Mouse (Mus musculus) embryonic facial prominence, embryonic 12.5 days (tissue): Measurements from ENCODE around the gene Sdk2. TPM values are rescaled to one million over a fixed set of nuclear protein-coding genes. Genes with fewer than 3 reads are reported as not detected.

Experiments
- ATAC-seq: fragments of 200-750 bp; cut with Nextera tagmentation; 2 replicates; pipeline ENCODE4 v1.8.0; 2017; ENCODE audit not compliant: insufficient number of reproducible peaks, insufficient read depth, low FRiP score, low TSS enrichment
- H3K27ac ChIP-seq: fragments of 300-500 bp; sonication (generic); 2 replicates; pipeline ENCODE4 v1.5.1; 2016; ENCODE audit warnings: mild to moderate bottlenecking
- H3K27me3 ChIP-seq: fragments of 300-500 bp; sonication (generic); 2 replicates; pipeline ENCODE4 v1.6.1; 2016; ENCODE audit warnings: mild to moderate bottlenecking, moderate library complexity
- H3K36me3 ChIP-seq: fragments of 300-500 bp; sonication (generic); 2 replicates; pipeline ENCODE4 v1.6.1; 2016; ENCODE audit warnings: mild to moderate bottlenecking
- H3K4me1 ChIP-seq: fragments of 300-500 bp; sonication (generic); 2 replicates; pipeline ENCODE4 v1.6.1; 2016
- H3K4me2 ChIP-seq: fragments of 300-500 bp; sonication (generic); replicated peaks from 2 replicates; pipeline ENCODE4 v1.6.1; 2016; ENCODE audit warnings: mild to moderate bottlenecking, moderate library complexity
- H3K4me3 ChIP-seq: fragments of 300-500 bp; sonication (generic); 2 replicates; pipeline ENCODE4 v1.5.1; 2016; ENCODE audit warnings: mild to moderate bottlenecking
- H3K9ac ChIP-seq: fragments of 300-500 bp; sonication (generic); 2 replicates; pipeline ENCODE4 v1.6.1; 2016; ENCODE audit warnings: mild to moderate bottlenecking, moderate library complexity
- H3K9me3 ChIP-seq: fragments of 300-500 bp; sonication (generic); 2 replicates; pipeline ENCODE4 v1.6.1; 2016; ENCODE audit warnings: mild to moderate bottlenecking, moderate library complexity
- WGBS: fragments of 180-500 bp; shearing (Covaris S2); methylation state at CpG from one replicate; pipeline ENCODE4 v1.1.7; 2016; 5-methylcytosine and 5-hydroxymethylcytosine counted together
- polyA plus RNA-seq: library from polyadenylated mRNA; unstranded; fragments of >200 nt; fragmentation: Nextera tagmentation; extraction: Ambion mirVana; gene quantifications from 2 replicates; pipeline ENCODE4 v1.2.1, GENCODE M21; 2016

Sdk2 gene
- polyA plus RNA-seq, 1 experiment from 2014 or later, result 3.8 TPM

DNA sequence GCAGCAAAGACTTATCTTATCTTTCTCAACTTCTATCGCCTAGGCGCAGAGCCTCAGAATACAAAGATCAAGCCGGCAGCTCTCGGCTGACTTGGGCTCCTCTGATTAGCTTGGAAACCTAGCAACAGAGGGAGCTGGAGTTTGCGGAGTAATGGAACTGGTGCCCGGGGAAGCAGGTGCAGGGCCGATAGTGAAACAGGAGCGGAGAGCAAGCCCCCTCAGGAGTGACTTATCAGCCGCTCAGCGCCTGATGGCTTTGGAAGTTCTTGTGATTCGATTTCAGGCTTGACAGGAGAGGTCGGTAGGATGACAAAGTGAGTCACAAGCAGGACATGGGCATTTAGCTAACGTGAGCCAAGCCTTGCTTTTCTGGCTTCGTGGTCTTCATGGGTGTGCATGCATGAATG is 267.8 kb downstream of the Sdk2 start:
- H3K9me3 ChIP-seq, result no peaks in the 10 kb centered on the region
- peaks cover 30% of the 10 kb centered on the region for H3K4me1 ChIP-seq
- no peak overlapping the region for H3K4me3 ChIP-seq
- no peak overlapping the region for H3K27ac ChIP-seq
- H3K36me3 ChIP-seq, result no peaks in the 10 kb centered on the region
- H3K9ac ChIP-seq, result no peak overlapping the region
- 82% methylated on average over 14 of the region's 14 CpGs for WGBS
- no peak for ATAC-seq
- H3K4me2 ChIP-seq, result no peak overlapping the region
- H3K27me3 ChIP-seq, result no peaks in the 10 kb centered on the region

DNA sequence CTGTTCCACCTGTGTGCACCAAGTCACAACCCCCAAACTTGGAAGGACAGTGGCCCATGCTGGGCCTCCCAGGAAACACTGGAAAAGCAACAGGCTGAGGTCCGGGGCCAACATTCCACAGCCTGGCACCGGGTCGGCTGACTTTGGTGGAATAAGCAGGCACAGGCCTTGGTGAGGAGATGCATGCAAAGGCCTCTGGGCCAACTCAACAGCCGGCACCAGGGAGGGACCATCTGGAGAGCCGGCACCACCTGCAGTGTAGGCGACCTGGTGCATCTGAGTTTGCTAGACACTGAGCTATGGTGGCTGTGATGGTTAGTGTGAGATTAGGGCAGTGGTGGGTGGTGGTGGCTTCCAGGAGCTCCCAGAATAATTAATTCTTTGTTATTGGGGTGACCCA is 268.8 kb downstream of the Sdk2 start:
- H3K9ac ChIP-seq, result no peak overlapping the region
- no peaks in the 10 kb centered on the region; the same call in 1 of the 2 replicates for H3K36me3 ChIP-seq
- H3K4me1 ChIP-seq, result peaks cover 30% of the 10 kb centered on the region
- no peak overlapping the region for H3K4me2 ChIP-seq
- H3K9me3 ChIP-seq, result no peaks in the 10 kb centered on the region
- ATAC-seq, result no peak
- H3K27me3 ChIP-seq, result no peaks in the 10 kb centered on the region
- no peak overlapping the region for H3K4me3 ChIP-seq
- H3K27ac ChIP-seq, result peak overlapping the region; percentile 51; the same call in 1 of the 2 replicates
- WGBS, result 70% methylated on average over 6 of the region's 6 CpGs

DNA sequence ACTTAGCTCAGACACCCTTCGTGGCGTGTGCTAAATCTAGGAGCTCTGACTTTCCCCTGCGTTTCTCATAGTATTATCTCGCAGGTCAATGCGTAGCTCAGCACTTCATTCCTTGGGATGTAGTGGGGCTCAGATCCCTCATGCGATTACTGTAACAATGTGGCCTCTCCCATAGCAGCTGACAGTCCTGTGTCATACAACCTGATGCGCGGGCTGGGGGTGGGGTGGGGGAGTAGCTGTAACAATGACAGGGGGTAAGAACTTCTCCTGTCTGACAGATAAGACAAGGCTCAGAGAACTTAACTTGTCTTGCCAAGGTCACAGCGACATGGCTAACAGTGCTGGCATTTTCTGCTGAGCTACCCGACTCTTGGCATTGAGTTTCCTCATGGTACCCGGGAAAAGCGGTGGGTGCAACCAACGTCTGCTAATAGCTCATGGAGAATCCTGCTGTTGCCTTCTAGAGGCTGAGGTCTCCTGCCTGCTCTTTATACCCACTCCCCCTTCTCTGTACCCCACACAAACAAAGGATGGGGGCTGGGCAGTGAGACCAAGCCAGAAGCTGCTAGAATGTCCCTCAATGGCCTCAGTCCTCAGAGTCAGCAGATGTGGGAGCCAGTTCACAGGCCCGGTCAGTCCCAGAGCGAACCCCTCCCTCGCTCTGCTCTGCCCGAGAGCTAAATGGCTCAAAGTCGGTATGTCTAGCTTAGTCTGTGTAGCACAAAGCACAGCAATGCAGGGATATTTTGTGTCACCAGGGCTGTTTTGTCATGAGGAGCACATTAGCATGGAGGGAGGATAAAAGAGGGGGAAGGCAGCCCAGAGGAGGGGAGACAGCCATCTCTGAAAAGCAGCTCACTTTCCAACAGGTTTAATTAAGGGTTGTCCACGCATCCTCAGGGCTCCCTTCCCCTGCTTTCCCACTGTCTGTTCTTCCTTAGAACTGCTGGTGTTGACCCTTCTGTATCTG is 269.5 kb downstream of the Sdk2 start:
- peak overlapping the region; percentile 51; the same call in 1 of the 2 replicates for H3K27ac ChIP-seq
- 59% methylated on average over 19 of the region's 19 CpGs for WGBS
- H3K9ac ChIP-seq, result no peak overlapping the region
- no peaks in the 10 kb centered on the region for H3K27me3 ChIP-seq
- H3K4me1 ChIP-seq, result peaks cover 25% of the 10 kb centered on the region
- H3K4me2 ChIP-seq, result no peak overlapping the region
- no peaks in the 10 kb centered on the region; the same call in 1 of the 2 replicates for H3K36me3 ChIP-seq
- H3K9me3 ChIP-seq, result no peaks in the 10 kb centered on the region
- no peak for ATAC-seq
- no peak overlapping the region for H3K4me3 ChIP-seq

DNA sequence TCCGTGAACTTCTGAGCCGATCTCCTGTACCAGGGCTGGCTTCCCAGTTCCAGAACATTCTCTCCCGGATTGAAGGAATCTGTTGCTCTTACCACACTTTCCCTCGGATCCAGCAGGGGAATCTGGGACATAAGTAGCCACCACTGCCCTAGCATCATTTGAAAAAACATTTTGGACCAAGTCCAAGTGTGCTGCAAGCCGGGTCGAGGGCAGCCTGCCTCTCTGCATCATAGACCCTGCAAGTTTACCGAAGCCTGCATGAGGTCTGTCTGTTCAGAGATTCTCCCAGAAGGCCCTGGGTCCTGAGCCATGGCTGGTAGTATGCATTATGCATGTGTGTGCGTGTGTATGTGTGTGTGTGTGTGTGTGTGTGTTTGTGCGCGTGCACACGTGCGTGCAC is 271.0 kb downstream of the Sdk2 start:
- Histone ChIP-seq H3K4me3 (no peak overlapping the region), H3K36me3 (no peaks in the 10 kb centered on the region; the same call in 1 of the 2 replicates), H3K27me3 (no peaks in the 10 kb centered on the region), H3K9me3 (no peaks in the 10 kb centered on the region), H3K4me1 (peaks cover 32% of the 10 kb centered on the region), H3K27ac (no peak overlapping the region), H3K4me2 (no peak overlapping the region), H3K9ac (no peak overlapping the region)
- 83% methylated on average over 12 of the region's 12 CpGs for WGBS
- no peak for ATAC-seq

DNA sequence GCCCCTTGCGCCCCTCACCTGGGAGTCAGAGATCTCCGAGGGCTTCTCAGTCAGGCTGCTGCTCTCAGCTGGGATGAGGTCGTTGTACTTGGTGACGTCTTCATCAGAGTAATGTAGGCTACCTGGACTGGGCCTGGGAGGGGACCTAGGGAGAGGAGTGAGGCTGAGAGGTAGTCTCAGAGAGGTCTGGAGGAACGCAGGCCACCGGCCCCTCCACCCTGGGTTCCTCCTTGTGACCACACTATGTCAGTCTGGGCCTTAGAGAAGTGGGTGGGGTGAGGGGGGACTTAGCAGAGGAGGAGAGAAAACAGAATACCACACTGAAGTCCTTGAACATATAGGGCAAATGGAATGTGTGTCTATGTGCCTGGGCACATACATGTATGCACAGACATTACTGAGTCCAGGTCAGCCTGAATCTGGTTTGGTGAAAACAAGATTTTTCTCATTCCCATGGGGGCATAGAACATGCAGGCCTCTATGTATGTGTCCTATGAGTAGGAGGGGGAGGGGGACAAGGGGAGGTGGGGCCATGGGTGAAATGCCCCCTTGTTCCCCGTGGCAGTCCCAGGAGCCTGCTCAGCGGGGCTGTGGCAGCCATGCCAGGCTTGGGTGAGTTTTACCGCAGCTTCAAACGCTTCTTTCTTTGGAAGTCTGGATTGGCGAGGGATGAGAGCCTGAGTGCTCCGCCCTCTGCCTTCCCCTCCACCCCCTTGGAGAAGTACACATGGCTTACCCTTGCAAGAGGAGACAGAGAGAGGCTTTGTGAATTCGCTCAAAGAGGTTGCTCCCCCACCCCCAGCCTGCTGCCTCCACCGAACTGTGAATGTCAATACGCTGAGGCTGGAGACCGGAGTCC is 275.3 kb downstream of the Sdk2 start:
- Histone ChIP-seq H3K4me2 (peak overlapping the region; percentile 19; the same call in 1 of the 2 replicates), H3K4me3 (no peak overlapping the region), H3K27me3 (no peaks in the 10 kb centered on the region), H3K9ac (peak overlapping the region; percentile 30; the same call in 1 of the 2 replicates), H3K9me3 (no peaks in the 10 kb centered on the region), H3K4me1 (peaks cover 40% of the 10 kb centered on the region), H3K27ac (peak overlapping the region; percentile 80), H3K36me3 (no peaks in the 10 kb centered on the region; the same call in 1 of the 2 replicates)
- WGBS, result 31% methylated on average over 16 of the region's 16 CpGs
- ATAC-seq, result peak; percentile 72

DNA sequence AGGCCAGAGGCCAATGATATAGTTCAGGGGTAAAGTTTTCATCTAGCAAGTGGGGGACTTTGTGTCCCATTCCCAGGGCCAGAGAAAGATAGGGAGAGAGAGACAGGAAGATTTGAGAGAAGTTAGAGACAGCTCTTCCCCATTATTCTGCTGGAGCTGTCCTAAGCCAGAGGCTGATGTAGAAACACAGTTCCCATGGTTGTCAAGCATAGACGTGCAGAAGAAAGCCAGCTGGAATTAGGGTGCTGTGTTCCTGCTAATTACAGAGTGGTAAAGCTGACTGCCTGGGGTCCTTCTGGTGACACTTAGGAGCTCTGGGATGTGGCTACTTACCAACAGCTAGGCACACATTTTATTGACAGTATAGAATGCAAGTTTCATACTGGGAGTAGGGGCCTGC is 277.7 kb downstream of the Sdk2 start:
- Histone ChIP-seq H3K9ac (no peak overlapping the region), H3K4me3 (no peak overlapping the region), H3K4me2 (no peak overlapping the region), H3K36me3 (no peaks in the 10 kb centered on the region; the same call in 1 of the 2 replicates), H3K9me3 (no peaks in the 10 kb centered on the region), H3K4me1 (peaks cover 58% of the 10 kb centered on the region), H3K27me3 (no peaks in the 10 kb centered on the region), H3K27ac (peak overlapping the region; percentile 54)
- 28% methylated on average over 1 of the region's 1 CpGs for WGBS
- no peak for ATAC-seq

DNA sequence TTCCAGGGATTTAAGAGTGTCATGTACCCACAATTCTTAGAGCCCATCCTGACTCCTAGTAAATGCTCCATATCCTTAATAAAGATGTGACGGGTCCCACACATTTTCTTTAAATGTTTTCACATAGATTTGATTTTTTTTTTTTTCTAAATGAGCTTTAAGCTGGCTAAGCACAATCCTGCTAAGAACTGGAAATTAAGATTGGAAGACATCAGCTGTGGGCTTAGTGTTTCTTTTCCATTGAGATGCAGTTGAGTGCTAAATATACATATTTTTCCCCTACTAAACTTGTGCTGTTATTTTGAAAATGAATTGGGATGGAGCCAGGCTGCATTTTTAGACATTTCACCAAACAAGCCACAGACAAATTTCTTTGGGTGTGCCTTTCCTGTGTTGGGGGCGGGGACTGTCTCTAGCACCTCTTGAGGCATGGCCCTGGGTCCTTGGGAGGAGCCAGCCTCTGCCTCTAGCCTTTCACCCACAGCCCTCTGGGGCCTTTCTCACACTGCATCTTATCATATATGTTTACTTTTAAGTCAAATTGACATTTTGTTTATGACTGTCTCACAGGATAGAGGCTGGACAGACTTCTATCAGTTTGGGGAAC is 278.6 kb downstream of the Sdk2 start:
- Histone ChIP-seq H3K4me2 (no peak overlapping the region), H3K27me3 (no peaks in the 10 kb centered on the region), H3K9me3 (no peaks in the 10 kb centered on the region), H3K9ac (no peak overlapping the region), H3K4me3 (no peak overlapping the region), H3K36me3 (no peaks in the 10 kb centered on the region; the same call in 1 of the 2 replicates), H3K27ac (peak overlapping the region; percentile 54), H3K4me1 (peaks cover 58% of the 10 kb centered on the region)
- ATAC-seq, result no peak
- 63% methylated on average over 2 of the region's 2 CpGs for WGBS

DNA sequence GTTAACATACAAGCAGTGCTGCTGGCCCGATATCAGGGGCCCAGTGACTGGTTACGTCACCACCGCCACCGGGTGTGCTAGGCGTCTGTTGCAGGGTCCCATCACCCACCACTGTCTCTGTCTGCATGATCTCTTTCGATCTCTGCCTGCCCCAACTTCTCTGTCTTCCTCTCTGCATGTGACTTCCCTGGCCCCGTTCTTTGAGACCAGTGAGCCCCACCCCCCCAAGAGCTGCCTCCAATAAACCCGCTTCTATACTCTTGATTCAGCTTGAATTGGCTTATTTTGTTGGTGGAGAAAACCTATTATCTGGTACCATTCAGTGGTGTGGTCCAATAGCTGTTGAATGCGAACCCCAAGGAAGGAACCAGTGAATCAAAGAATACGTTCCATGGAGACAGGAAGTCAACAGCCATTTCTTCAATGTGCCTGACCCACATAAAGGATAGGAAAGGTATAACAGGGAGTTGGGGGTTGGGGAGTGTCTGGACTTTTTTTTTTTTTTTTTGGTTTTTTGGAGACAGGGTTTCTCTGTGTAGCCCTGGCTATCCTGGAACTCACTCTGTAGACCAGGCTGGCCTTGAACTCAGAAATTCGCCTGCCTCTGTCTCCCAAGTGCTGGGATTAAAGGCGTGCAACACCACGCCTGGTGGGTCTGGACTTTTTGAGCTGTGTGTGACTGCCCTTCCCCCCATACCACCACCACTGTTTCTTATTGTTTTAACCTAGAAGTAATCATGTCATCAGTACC is 279.2 kb downstream of the Sdk2 start:
- 85% methylated on average over 13 of the region's 13 CpGs for WGBS
- ATAC-seq, result no peak
- Histone ChIP-seq H3K4me3 (no peak overlapping the region), H3K27ac (peak overlapping the region; percentile 99), H3K27me3 (no peaks in the 10 kb centered on the region), H3K36me3 (no peaks in the 10 kb centered on the region), H3K4me1 (peaks cover 58% of the 10 kb centered on the region), H3K9ac (no peak overlapping the region), H3K4me2 (no peak overlapping the region), H3K9me3 (no peaks in the 10 kb centered on the region)

DNA sequence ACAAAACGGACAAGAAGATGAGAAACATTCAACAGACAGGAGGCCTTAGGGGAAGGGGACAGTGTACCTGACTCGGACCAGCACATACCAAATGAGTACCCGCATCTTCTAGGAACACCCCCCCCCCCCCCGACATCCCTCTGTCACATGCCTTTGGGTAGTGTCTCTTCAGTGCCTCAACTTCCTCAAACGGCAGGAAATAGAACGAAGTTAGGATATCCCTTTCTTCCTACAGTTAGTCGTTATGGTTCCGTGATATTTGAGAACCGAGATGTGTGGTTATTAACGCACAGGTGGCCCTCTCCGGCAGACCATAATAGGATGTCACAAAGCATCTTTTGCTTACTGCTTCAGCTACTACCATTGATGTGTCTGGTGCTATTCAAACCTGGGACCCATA is 279.8 kb downstream of the Sdk2 start:
- Histone ChIP-seq H3K4me1 (peaks cover 63% of the 10 kb centered on the region), H3K9me3 (no peaks in the 10 kb centered on the region), H3K27me3 (no peaks in the 10 kb centered on the region), H3K36me3 (no peaks in the 10 kb centered on the region), H3K9ac (no peak overlapping the region), H3K27ac (peak overlapping the region; percentile 99), H3K4me3 (no peak overlapping the region), H3K4me2 (peak overlapping the region; percentile 53)
- WGBS, result 71% methylated on average over 11 of the region's 11 CpGs
- no peak for ATAC-seq

DNA sequence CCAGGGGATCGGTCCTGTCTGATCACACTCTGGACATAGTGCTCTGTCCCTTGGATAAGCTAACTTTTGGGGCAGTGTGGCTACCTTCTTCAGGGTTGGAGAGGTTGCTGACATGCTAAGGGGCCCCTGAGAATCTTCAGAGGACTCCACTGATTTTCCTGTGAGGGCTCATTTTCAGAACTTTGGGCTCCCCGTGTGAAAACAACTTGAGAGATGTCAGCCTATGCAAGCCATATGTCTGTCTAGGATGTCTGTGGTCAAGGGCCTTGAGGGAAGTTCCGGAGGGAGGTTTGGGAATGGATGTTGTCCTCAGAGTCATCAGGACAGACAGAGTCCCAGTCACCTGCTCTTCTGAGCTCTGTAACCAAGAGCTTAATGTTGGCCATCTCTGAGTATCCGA is 280.5 kb downstream of the Sdk2 start:
- H3K4me1 ChIP-seq, result peaks cover 58% of the 10 kb centered on the region
- 41% methylated on average over 4 of the region's 4 CpGs for WGBS
- H3K9ac ChIP-seq, result peak overlapping the region; percentile 51

More for the DNA sequence above, 280.5 kb downstream of the Sdk2 start:
- Histone ChIP-seq H3K4me3 (peak overlapping the region; percentile 20), H3K27ac (peak overlapping the region; percentile 99), H3K36me3 (no peaks in the 10 kb centered on the region), H3K4me2 (peak overlapping the region; percentile 53), H3K9me3 (no peaks in the 10 kb centered on the region), H3K27me3 (no peaks in the 10 kb centered on the region)
- no peak for ATAC-seq
